8 mouse cellular contexts compared by ENCODE assay signal in genomic region chr4:154273000-154273399, GRCm38 (mm10). TPM values are rescaled to one million over a fixed set of nuclear protein-coding genes. Genes with fewer than 3 reads are reported as not detected.
DNase-seq lines count a peak whose midpoint lies in the region; ATAC-seq and TF ChIP-seq lines count a peak whose summit lies in the region.

No protein-coding gene starts in this region.

- no peak overlapping the region for H3K4me2 ChIP-seq in embryonic facial prominence, embryonic 14.5 days (ENCODE audit: low read depth, low read length)

- no peak overlapping the region for H3K9ac ChIP-seq in embryonic facial prominence, embryonic 14.5 days (ENCODE audit: low read depth, low read length)
- H3K9ac ChIP-seq in liver, adult 2 months (ENCODE audit: low read depth, low read length) = no peak overlapping the region

- ATAC-seq in embryonic facial prominence, embryonic 14.5 days (ENCODE audit: low read depth) = peak; percentile 38

- H3K27me3 ChIP-seq in spleen, adult 2 months (ENCODE audit: control insufficient read depth, insufficient read depth, low read length) = no peaks in the 10 kb centered on the region
- no peaks in the 10 kb centered on the region for H3K27me3 ChIP-seq in embryonic facial prominence, embryonic 14.5 days (replicated peaks; ENCODE audit: control insufficient read depth, insufficient read depth, low read length)
- H3K27me3 ChIP-seq in liver, adult 2 months (ENCODE audit: control insufficient read depth, insufficient read depth, low read length) = no peaks in the 10 kb centered on the region

- TF ChIP-seq CTCF in spleen, adult 2 months (IDR thresholded peaks at IDR 0.05; ENCODE audit: extremely low read depth, insufficient read depth, insufficient read length, insufficient replicate concordance) = 0 out of 2 replicates have a peak, but pooled peaks have one; percentile 6
- peak; percentile 72 for TF ChIP-seq CTCF in liver, adult 2 months (IDR thresholded peaks at IDR 0.05; ENCODE audit: low read depth, low read length)

- no peaks in the 10 kb centered on the region for H3K36me3 ChIP-seq in spleen, adult 2 months (ENCODE audit: control insufficient read depth, insufficient read depth, low read length)
- peaks cover 74% of the 10 kb centered on the region for H3K36me3 ChIP-seq in embryonic facial prominence, embryonic 14.5 days (ENCODE audit: control insufficient read depth, insufficient read depth, low read length)
- H3K36me3 ChIP-seq in liver, adult 2 months (ENCODE audit: control insufficient read depth, insufficient read depth, low read length) = no peaks in the 10 kb centered on the region

- no peak for TF ChIP-seq POLR2A in spleen, adult 2 months (IDR thresholded peaks at IDR 0.05; ENCODE audit: low read depth, low read length)
- TF ChIP-seq POLR2A in liver, adult 2 months (IDR thresholded peaks at IDR 0.05; ENCODE audit: extremely low read depth, insufficient read depth, low read length) = no peak

- no peaks in the 10 kb centered on the region for H3K79me2 ChIP-seq in liver, adult 2 months (ENCODE audit: control insufficient read depth, insufficient read depth, low read length)

- H3K27ac ChIP-seq in spleen, adult 2 months (ENCODE audit: insufficient read depth, low read length) = no peak overlapping the region
- no peak overlapping the region for H3K27ac ChIP-seq in embryonic facial prominence, embryonic 14.5 days (replicated peaks; ENCODE audit: low read depth, low read length)
- H3K27ac ChIP-seq in liver, adult 2 months (replicated peaks; ENCODE audit: insufficient read depth, low read depth, low read length) = no peak overlapping the region

- no peaks in the 10 kb centered on the region for H3K4me1 ChIP-seq in spleen, adult 2 months (ENCODE audit: control insufficient read depth, insufficient read depth, insufficient read length)
- H3K4me1 ChIP-seq in embryonic facial prominence, embryonic 14.5 days (ENCODE audit: control insufficient read depth, insufficient read depth, low read length) = no peaks in the 10 kb centered on the region
- no peaks in the 10 kb centered on the region for H3K4me1 ChIP-seq in liver, adult 2 months (ENCODE audit: control insufficient read depth, insufficient read depth, low read length)

- H3K9me3 ChIP-seq in embryonic facial prominence, embryonic 14.5 days (ENCODE audit: control insufficient read depth, low read length) = no peaks in the 10 kb centered on the region

- peak; percentile 15 to 19 for DNase-seq in cerebellum, adult 18-20 months
- DNase-seq in cerebellum, adult 11-12 months = no peak
- no peak for DNase-seq in spleen, adult 2 months (ENCODE audit: low read depth in 1 of 2, low spot score in 2 of 2)
- no peak for DNase-seq in spleen, adult 18-20 months
- DNase-seq in embryonic facial prominence, embryonic 14.5 days (ENCODE audit: low spot score) = peak; percentile 80
- peak; percentile 83 for DNase-seq in kidney, adult 9 months
- DNase-seq in liver, adult 2 months (ENCODE audit: extremely low read depth, low read depth, low spot score) = peak; percentile 55
- peak; percentile 63 for DNase-seq in right cerebral cortex, postnatal 14 days

- no peak overlapping the region for H3K4me3 ChIP-seq in spleen, adult 2 months (ENCODE audit: extremely low read depth, insufficient read depth, insufficient read length)
- H3K4me3 ChIP-seq in embryonic facial prominence, embryonic 14.5 days (ENCODE audit: low read depth, low read length) = no peak overlapping the region
- no peak overlapping the region for H3K4me3 ChIP-seq in liver, adult 2 months (ENCODE audit: insufficient read depth, low read depth, low read length)

- WGBS in spleen, adult 2 months = 74% methylated on average over 3 of the region's 3 CpGs
- WGBS in embryonic facial prominence, embryonic 14.5 days = 48% methylated on average over 3 of the region's 3 CpGs
- 61% methylated on average over 3 of the region's 3 CpGs for WGBS in liver, adult 2 months

RNA-seq across cellular contexts. Expression of gene Arhgef16, which starts 28.5 kb away (rescaled TPM):
- polyA plus RNA-seq in spleen, adult 2 months (2012; rRNA removed) = 0.72 and 1.1 TPM in 2 replicates
- 5.5 and 6.1 TPM in 2 replicates for polyA plus RNA-seq in embryonic facial prominence, embryonic 14.5 days (2014; fragmentation: Nextera tagmentation; extraction: Ambion mirVana)
- 2.4 and 3.5 TPM in 2 replicates for total RNA-seq in liver, adult 2 months (2014; rRNA removed)
- polyA plus RNA-seq in liver, adult 2 months (2012; rRNA removed) = 2.7 and 3.7 TPM in 2 replicates

Comparison
In these comparisons a context has a peak if more than half of its experiments do, and no peak if none do; other contexts are left out.
1. DNase-seq: peak in cerebellum, adult 18-20 months (2 of 2), embryonic facial prominence, embryonic 14.5 days (single experiment), kidney, adult 9 months (single experiment), liver, adult 2 months (single experiment) and right cerebral cortex, postnatal 14 days (single experiment); none in cerebellum, adult 11-12 months (single experiment), spleen, adult 2 months (0 of 2) and spleen, adult 18-20 months (0 of 2).